Mouse (Mus musculus): ENCODE data around the gene Rxra.

DNA sequence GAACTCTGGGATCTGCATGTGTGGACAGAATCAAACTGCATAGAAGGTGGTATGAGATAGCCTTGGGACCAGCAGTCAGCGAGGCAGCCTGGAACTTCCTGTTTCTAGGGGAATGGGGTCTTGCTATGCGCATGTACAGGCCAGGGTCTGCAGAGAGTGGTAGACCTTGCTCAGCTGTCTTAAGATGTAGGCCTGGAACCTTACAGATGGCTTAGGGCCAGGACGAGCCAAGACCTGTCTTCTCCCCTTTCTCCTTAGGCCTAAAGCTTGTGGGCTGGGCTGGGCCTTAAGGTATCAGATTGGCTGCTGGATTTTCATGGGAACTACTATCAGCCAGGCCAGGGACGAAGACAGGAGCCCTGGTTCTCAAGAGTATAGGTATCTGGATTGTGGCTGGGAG is 4.4 kb downstream of the Rxra start:
- no peak for TF ChIP-seq CTCF (IDR thresholded peaks at IDR 0.05; ENCODE audit: low read depth, low read length)
- no peak for TF ChIP-seq POLR2A (IDR thresholded peaks at IDR 0.05; ENCODE audit: extremely low read depth, insufficient read depth, low read length)

All from liver, adult 2 months (tissue).